In the genomic region with DNA sequence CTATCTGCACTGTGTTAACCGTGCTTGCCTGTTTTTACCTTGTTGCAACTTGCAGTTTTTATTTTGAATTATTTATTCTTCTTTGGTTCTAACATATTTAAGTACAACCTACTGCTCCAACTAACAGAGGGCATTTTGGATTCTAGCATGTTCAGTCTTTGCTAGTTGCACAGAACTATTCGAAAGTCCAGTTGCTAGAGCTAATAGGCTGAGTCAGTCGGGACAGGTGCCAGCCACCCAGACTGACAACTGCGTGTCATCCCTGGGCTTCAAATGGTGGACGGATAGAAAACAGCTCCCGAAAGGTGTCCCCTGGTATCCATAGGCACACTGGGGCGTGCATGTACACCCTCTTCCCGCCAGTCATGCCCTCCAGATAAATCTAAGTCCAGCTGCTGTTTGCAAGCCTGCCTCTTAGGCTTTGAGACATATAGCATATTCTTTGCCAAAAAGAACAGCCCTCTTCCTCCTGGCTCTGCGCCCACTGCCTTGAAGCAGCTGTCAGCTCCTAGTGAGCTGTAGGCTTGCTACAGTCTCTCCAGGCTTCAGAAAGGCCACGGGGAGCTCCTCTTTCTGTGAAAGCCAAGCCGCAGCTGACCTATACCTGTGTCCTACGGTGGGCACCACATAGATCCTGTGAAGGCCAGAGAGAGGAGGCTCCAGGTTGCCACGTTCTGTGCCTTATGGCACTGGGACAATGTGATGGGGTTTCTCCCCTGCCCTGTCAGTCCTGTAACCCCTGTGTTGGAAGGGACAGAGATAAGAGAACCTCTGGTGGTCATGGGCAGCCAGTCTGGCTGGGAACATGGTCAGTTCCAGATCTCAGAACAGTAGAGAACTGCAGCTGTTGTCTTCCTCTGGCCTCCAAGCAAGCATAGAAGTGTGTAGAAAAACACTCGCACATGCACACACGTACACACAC, we compare ENCODE assay signal across 8 mouse cellular contexts.
DNase-seq lines count a peak whose midpoint lies in the region; ATAC-seq lines count a peak whose summit lies in the region.

No protein-coding gene starts in this region.

- no peak overlapping the region for H3K4me2 ChIP-seq in heart, embryonic 12.5 days
- no peak overlapping the region for H3K4me2 ChIP-seq in hindbrain, embryonic 13.5 days

- no peak overlapping the region for H3K27ac ChIP-seq in heart, embryonic 12.5 days (ENCODE audit: poor library complexity, severe bottlenecking)
- H3K27ac ChIP-seq in hindbrain, embryonic 13.5 days, result no peak overlapping the region

- H3K4me3 ChIP-seq in heart, embryonic 12.5 days, result no peak overlapping the region
- no peak overlapping the region for H3K4me3 ChIP-seq in hindbrain, embryonic 13.5 days

- no peaks in the 10 kb centered on the region for H3K36me3 ChIP-seq in heart, embryonic 12.5 days
- H3K36me3 ChIP-seq in hindbrain, embryonic 13.5 days, result no peaks in the 10 kb centered on the region

- H3K27me3 ChIP-seq in heart, embryonic 12.5 days (replicated peaks), result no peaks in the 10 kb centered on the region
- no peaks in the 10 kb centered on the region for H3K27me3 ChIP-seq in hindbrain, embryonic 13.5 days

- H3K9me3 ChIP-seq in heart, embryonic 12.5 days (replicated peaks), result no peaks in the 10 kb centered on the region
- no peaks in the 10 kb centered on the region for H3K9me3 ChIP-seq in hindbrain, embryonic 13.5 days

- ATAC-seq in heart, embryonic 12.5 days (ENCODE audit: insufficient number of reproducible peaks, low FRiP score), result no peak; the same call in 1 of the 2 replicates
- ATAC-seq in frontal cortex, adult (ENCODE audit: low TSS enrichment), result peak; percentile 91
- ATAC-seq in megakaryocyte progenitor cell, adult 5-6 weeks (replicated peaks; ENCODE audit: poor library complexity), result no peak
- ATAC-seq in hindbrain, embryonic 13.5 days (ENCODE audit: low FRiP score), result no peak

- whole genome bisulfite sequencing in heart, embryonic 12.5 days, result 72% methylated on average over 15 of the region's 15 CpGs
- 81% methylated on average over 15 of the region's 15 CpGs for WGBS in hindbrain, embryonic 13.5 days

- H3K4me1 ChIP-seq in heart, embryonic 12.5 days (replicated peaks), result peaks cover 9% of the 10 kb centered on the region
- H3K4me1 ChIP-seq in hindbrain, embryonic 13.5 days (replicated peaks), result 0 out of 2 replicates have a peak, but pooled peaks cover 4% of the 10 kb centered on the region

- no peak overlapping the region for H3K9ac ChIP-seq in heart, embryonic 12.5 days
- H3K9ac ChIP-seq in hindbrain, embryonic 13.5 days, result no peak overlapping the region

- DNase-seq in heart, adult 18-20 months, result peak; percentile 11 to 24
- DNase-seq in MN1 (ENCODE audit: low spot score), result peak; percentile 71
- DNase-seq in layer of hippocampus, postnatal 10 days (ENCODE audit: low spot score in 2 of 2), result peak; percentile 56 to 70
- DNase-seq in right cerebral cortex, adult 18-20 months, result peak; percentile 67

Comparison
In these comparisons a context has a peak if more than half of its experiments do, and no peak if none do; other contexts are left out.
1. DNase-seq: peak in every context shown above with its lines; median percentile 71 in MN1; 67 in right cerebral cortex, adult 18-20 months; 63 in layer of hippocampus, postnatal 10 days; 18 in heart, adult 18-20 months.